Mouse (Mus musculus) E14TG2a.4 (cell line): ENCODE data around the gene Wnk1.

ENCODE experiments used
- CTCF ChIP-seq: conservative IDR thresholded peaks from 2 replicates; pipeline ENCODE4 v1.5.1; 2014; ENCODE audit warnings: low read length
- POU5F1 ChIP-seq: IDR thresholded peaks from 2 replicates; pipeline ENCODE4 v1.6.1; 2014; ENCODE audit warnings: low read length, borderline replicate concordance

DNA sequence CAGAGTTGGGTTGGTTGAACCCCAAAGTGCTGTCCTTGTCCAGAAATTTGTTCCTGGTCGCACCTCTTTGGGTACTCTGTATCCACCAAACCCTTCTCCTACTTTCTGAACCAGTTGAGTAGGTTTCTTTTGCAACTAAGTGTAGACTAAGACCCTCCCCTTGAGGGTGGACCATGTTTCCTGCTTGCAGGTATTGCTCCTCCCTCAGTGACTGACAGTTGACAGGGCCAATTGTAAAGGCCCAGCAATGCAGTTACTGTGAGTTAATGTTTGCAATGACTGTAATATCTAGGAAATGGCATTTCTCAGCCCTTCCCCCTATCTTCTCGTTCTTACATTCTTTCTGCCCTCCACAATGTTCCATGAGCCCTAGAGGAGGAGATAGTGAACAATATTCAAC is 34.2 kb upstream of the Wnk1 start:
- TF ChIP-seq CTCF (no peak), POU5F1 (no peak)
